In genomic region chr10:71238240-71238554, GRCm38 (mm10) we compare ENCODE assay signal across 7 mouse cellular contexts. TPM values are rescaled to one million over a fixed set of nuclear protein-coding genes. Genes with fewer than 3 reads are reported as not detected.
DNase-seq lines count a peak whose midpoint lies in the region; ATAC-seq and TF ChIP-seq lines count a peak whose summit lies in the region.

Gene Tfam (minus strand): TSS chr10:71238280.

- H3K27me3 ChIP-seq in C2C12 (ENCODE audit: control insufficient read depth, insufficient read depth, insufficient read length): peaks cover 7% of the 10 kb centered on the region
- no peaks in the 10 kb centered on the region for H3K27me3 ChIP-seq in CH12.LX (replicated peaks)
- H3K27me3 ChIP-seq in forebrain, embryonic 12.5 days: no peaks in the 10 kb centered on the region
- no peaks in the 10 kb centered on the region for H3K27me3 ChIP-seq in hindbrain, embryonic 11.5 days (ENCODE audit: control insufficient read depth, insufficient read depth, low read length)
- H3K27me3 ChIP-seq in liver, embryonic 13.5 days: no peaks in the 10 kb centered on the region

- peak within 1 kb of the TSS; percentile 83 for H3K4me3 ChIP-seq in C2C12 (ENCODE audit: insufficient read depth, poor library complexity, severe bottlenecking)
- H3K4me3 ChIP-seq in CH12.LX (replicated peaks in 1 of 3; ENCODE audit: low read depth in 2 of 3, low read length in 2 of 3, poor library complexity in 1 of 3): peak within 1 kb of the TSS; percentile 62 to 99 (median 94)
- peak within 1 kb of the TSS; percentile 87 for H3K4me3 ChIP-seq in forebrain, embryonic 12.5 days (replicated peaks)
- peak within 1 kb of the TSS; percentile 86 for H3K4me3 ChIP-seq in hindbrain, embryonic 11.5 days (ENCODE audit: low read depth, low read length)
- peak within 1 kb of the TSS; percentile 92 for H3K4me3 ChIP-seq in liver, embryonic 13.5 days (replicated peaks)

- no peak for ATAC-seq in forebrain, embryonic 12.5 days (ENCODE audit: low FRiP score)
- no peak for ATAC-seq in hindbrain, embryonic 11.5 days (ENCODE audit: low FRiP score)
- ATAC-seq in liver, embryonic 13.5 days (ENCODE audit: low read depth): no peak

- TF ChIP-seq CTCF in C2C12 (IDR thresholded peaks at IDR 0.05; ENCODE audit: control insufficient read depth, insufficient read depth, insufficient read length): no peak
- TF ChIP-seq CTCF in CH12.LX (conservative IDR thresholded peaks at IDR 0.05 in 1 of 2, IDR thresholded peaks at IDR 0.05 in 1 of 2; ENCODE audit: low read depth in 2 of 2, low read length in 2 of 2): no peak

- H3K4me2 ChIP-seq in CH12.LX (ENCODE audit: insufficient read depth, low read depth, poor library complexity, severe bottlenecking): peak within 1 kb of the TSS; percentile 99
- H3K4me2 ChIP-seq in forebrain, embryonic 12.5 days: peak within 1 kb of the TSS; percentile 77
- peak within 1 kb of the TSS; percentile 65 for H3K4me2 ChIP-seq in hindbrain, embryonic 11.5 days (replicated peaks; ENCODE audit: low read depth, low read length)
- peak within 1 kb of the TSS; percentile 66 for H3K4me2 ChIP-seq in liver, embryonic 13.5 days

- DNase-seq in CH12.LX (ENCODE audit: extremely low read depth) (no peak), adipocyte (ENCODE audit: low spot score) (no peak)
- DNase-seq in hindbrain, embryonic 11.5 days (ENCODE audit: low spot score): no peak
- DNase-seq in liver, embryonic 13.5 days: no peak
- DNase-seq in cerebellum, adult 9-11 months: no peak

- peaks cover 29% of the 10 kb centered on the region for H3K36me3 ChIP-seq in C2C12 (ENCODE audit: control insufficient read depth, insufficient read depth)
- peaks cover 20 to 28% of the 10 kb centered on the region in 2 experiments for H3K36me3 ChIP-seq in CH12.LX (replicated peaks in 1 of 2; ENCODE audit: control insufficient read depth in 1 of 2, insufficient read depth in 1 of 2, low read length in 1 of 2)
- H3K36me3 ChIP-seq in forebrain, embryonic 12.5 days (replicated peaks): peaks cover 21% of the 10 kb centered on the region
- H3K36me3 ChIP-seq in hindbrain, embryonic 11.5 days (ENCODE audit: control insufficient read depth, insufficient read depth, low read length): no peaks in the 10 kb centered on the region
- H3K36me3 ChIP-seq in liver, embryonic 13.5 days: peaks cover 26% of the 10 kb centered on the region

- H3K9ac ChIP-seq in CH12.LX (ENCODE audit: insufficient read depth, low read depth): peak within 1 kb of the TSS; percentile 91
- peak within 1 kb of the TSS; percentile 77 for H3K9ac ChIP-seq in forebrain, embryonic 12.5 days
- H3K9ac ChIP-seq in hindbrain, embryonic 11.5 days (ENCODE audit: low read depth, low read length): peak within 1 kb of the TSS; percentile 83
- H3K9ac ChIP-seq in liver, embryonic 13.5 days: peak within 1 kb of the TSS; percentile 93

- peaks cover 34% of the 10 kb centered on the region for H3K79me2 ChIP-seq in C2C12 (ENCODE audit: control insufficient read depth, insufficient read depth)
- H3K79me2 ChIP-seq in CH12.LX (replicated peaks; ENCODE audit: control insufficient read depth, extremely low read depth, insufficient read depth, poor library complexity, severe bottlenecking): peaks cover 27% of the 10 kb centered on the region

- peak within 1 kb of the TSS; percentile 91 for H3ac ChIP-seq in C2C12 (ENCODE audit: control insufficient read depth, insufficient read length, low read depth)

- whole genome bisulfite sequencing in forebrain, embryonic 12.5 days: 3% methylated on average over 7 of the region's 7 CpGs
- WGBS in hindbrain, embryonic 11.5 days: 5% methylated on average over 7 of the region's 7 CpGs
- WGBS in liver, embryonic 13.5 days (ENCODE audit: insufficient replicate concordance): 5% methylated on average over 7 of the region's 7 CpGs

- in situ Hi-C loops in CH12.LX (cut with MboI; ENCODE audit: low pct_ligation_motif_present, low pct_unique_long_range_greater_than_20kb, low sequenced_read_pairs): loop anchor here (10.0 kb wide), 1 partner anchor 57 kb away; no protein-coding TSS in a partner anchor

- H3K79me3 ChIP-seq in C2C12 (ENCODE audit: low read depth): peaks cover 23% of the 10 kb centered on the region

- TF ChIP-seq EP300 in CH12.LX (IDR thresholded peaks at IDR 0.05; ENCODE audit: low read length): no peak

- H3K27ac ChIP-seq in CH12.LX (ENCODE audit: insufficient read depth, low read depth): peak within 1 kb of the TSS; percentile 94
- H3K27ac ChIP-seq in forebrain, embryonic 12.5 days: peak within 1 kb of the TSS; percentile 69
- peak within 1 kb of the TSS; percentile 71 for H3K27ac ChIP-seq in hindbrain, embryonic 11.5 days (ENCODE audit: low read depth, low read length)
- peak within 1 kb of the TSS; percentile 79 for H3K27ac ChIP-seq in liver, embryonic 13.5 days

- no peak for TF ChIP-seq RAD21 in CH12.LX (IDR thresholded peaks at IDR 0.05; ENCODE audit: low read depth, low read length)

- dilution Hi-C loops in CH12.LX (cut with MboI; ENCODE audit: extremely low pct_ligation_motif_present, extremely low pct_unique_long_range_greater_than_20kb, low sequenced_read_pairs): no loop called here

- TF ChIP-seq POLR2A in CH12.LX (IDR thresholded peaks at IDR 0.05; ENCODE audit: low read depth, low read length): peak; percentile 49; the same call in 1 of the 2 replicates

- H3K9me3 ChIP-seq in CH12.LX (replicated peaks; ENCODE audit: low read length): no peaks in the 10 kb centered on the region
- H3K9me3 ChIP-seq in forebrain, embryonic 12.5 days: no peaks in the 10 kb centered on the region
- H3K9me3 ChIP-seq in hindbrain, embryonic 11.5 days (ENCODE audit: control insufficient read depth, low read length): no peaks in the 10 kb centered on the region
- H3K9me3 ChIP-seq in liver, embryonic 13.5 days (replicated peaks): no peaks in the 10 kb centered on the region

- H3K4me1 ChIP-seq in CH12.LX (ENCODE audit: control insufficient read depth in 1 of 2, insufficient read depth in 2 of 2): peaks cover 7 to 38% of the 10 kb centered on the region in 2 experiments
- peaks cover 7% of the 10 kb centered on the region for H3K4me1 ChIP-seq in forebrain, embryonic 12.5 days
- H3K4me1 ChIP-seq in hindbrain, embryonic 11.5 days (replicated peaks; ENCODE audit: control insufficient read depth, insufficient read depth, low read length): no peaks in the 10 kb centered on the region
- peaks cover 27% of the 10 kb centered on the region for H3K4me1 ChIP-seq in liver, embryonic 13.5 days (replicated peaks)

TF ChIP-seq in C2C12, 6 proteins besides CTCF, POLR2A, EP300 and RAD21:
- TF ChIP-seq CEBPB (IDR thresholded peaks at IDR 0.05; ENCODE audit: low read depth): no peak
- no peak for TF ChIP-seq MAX (IDR thresholded peaks at IDR 0.05)
- TF ChIP-seq USF1 (IDR thresholded peaks at IDR 0.05; ENCODE audit: low read depth): no peak
- TF ChIP-seq MYOD1 (IDR thresholded peaks at IDR 0.05; ENCODE audit: control insufficient read depth, insufficient read length, low read depth): no peak
- TF ChIP-seq MYOG (IDR thresholded peaks at IDR 0.05; ENCODE audit: control insufficient read depth, extremely low read depth, insufficient read length): no peak
- TF ChIP-seq FOSL1 (IDR thresholded peaks at IDR 0.05; ENCODE audit: insufficient read depth, low read length, poor library complexity, severe bottlenecking): no peak

TF ChIP-seq in CH12.LX, 34 proteins besides CTCF, POLR2A, EP300 and RAD21:
- TF ChIP-seq MYC (IDR thresholded peaks at IDR 0.05; ENCODE audit: low read depth, low read length): 0 out of 2 replicates have a peak, but pooled peaks have one; percentile 78
- no peak for TF ChIP-seq TBP (conservative IDR thresholded peaks at IDR 0.05; ENCODE audit: low read depth, low read length)
- TF ChIP-seq ETS1 (conservative IDR thresholded peaks at IDR 0.05; ENCODE audit: low read depth, low read length): no peak
- peak; percentile 92 for TF ChIP-seq MXI1 (IDR thresholded peaks at IDR 0.05; ENCODE audit: low read depth, low read length)
- 0 out of 2 replicates have a peak, but pooled peaks have one; percentile 6 for TF ChIP-seq E2F4 (IDR thresholded peaks at IDR 0.05; ENCODE audit: insufficient replicate concordance, low read depth, low read length)
- TF ChIP-seq SIN3A (IDR thresholded peaks at IDR 0.05; ENCODE audit: low read length): peak; percentile 51; the same call in 1 of the 2 replicates
- 0 out of 2 replicates have a peak, but pooled peaks have one; percentile 61 for TF ChIP-seq CHD1 (IDR thresholded peaks at IDR 0.05; ENCODE audit: low read depth, low read length)
- no peak for TF ChIP-seq JUND (conservative IDR thresholded peaks at IDR 0.05; ENCODE audit: low read depth, low read length)
- peak; percentile 91 for TF ChIP-seq MAX (IDR thresholded peaks at IDR 0.05; ENCODE audit: low read length)
TF ChIP-seq in CH12.LX: peak in this region for 6.

RNA-seq across cellular contexts. Expression of gene Tfam, which starts in this region (rescaled TPM):
- polyA plus RNA-seq in C2C12 (2012; fragmentation: generic; extraction: Trizol) (21.0 TPM), CH12.LX (2012; ENCODE audit: insufficient read length, low read depth) (108 and 123 TPM in 2 replicates)
- total RNA-seq in CH12.LX (2012; rRNA removed) (45.8 and 65.6 TPM in 2 replicates), CH12.LX (2014; rRNA removed) (113 and 174 TPM in 2 replicates)
- 81.1 and 87.0 TPM in 2 replicates for polyA plus RNA-seq in forebrain, embryonic 12.5 days (2016; fragmentation: Nextera tagmentation; extraction: Ambion mirVana)
- polyA plus RNA-seq in hindbrain, embryonic 11.5 days (2014; fragmentation: Nextera tagmentation; extraction: Ambion mirVana): 93.9 and 101 TPM in 2 replicates
- polyA plus RNA-seq in liver, embryonic 13.5 days (2015; fragmentation: Nextera tagmentation; extraction: Ambion mirVana): 54.8 and 65.0 TPM in 2 replicates
